Mouse (Mus musculus) hindbrain, embryonic 13.5 days (tissue): ENCODE results near the gene Itga11. TPM values are rescaled to one million over a fixed set of nuclear protein-coding genes. Genes with fewer than 3 reads are reported as not detected.

Experiments used
- ATAC-seq: fragments of 200-750 bp; cut with Nextera tagmentation; 2 replicates; pipeline ENCODE4 v1.8.0; 2017; ENCODE audit warnings: moderate TSS enrichment; ENCODE audit not compliant: low FRiP score
- H3K27ac ChIP-seq: fragments of 300-500 bp; sonication (generic); 2 replicates; pipeline ENCODE4 v1.5.1; 2015; ENCODE audit warnings: inconsistent platforms, mild to moderate bottlenecking, moderate library complexity
- H3K27me3 ChIP-seq: fragments of 300-500 bp; sonication (generic); 2 replicates; pipeline ENCODE4 v1.6.1; 2015; ENCODE audit warnings: mild to moderate bottlenecking, inconsistent platforms
- H3K36me3 ChIP-seq: fragments of 300-500 bp; sonication (generic); 2 replicates; pipeline ENCODE4 v1.6.1; 2015; ENCODE audit warnings: mild to moderate bottlenecking, inconsistent platforms
- H3K4me1 ChIP-seq: fragments of 300-500 bp; sonication (generic); replicated peaks from 2 replicates; pipeline ENCODE4 v1.6.1; 2015; ENCODE audit warnings: inconsistent platforms
- H3K4me2 ChIP-seq: fragments of 300-500 bp; sonication (generic); 2 replicates; pipeline ENCODE4 v1.6.1; 2015; ENCODE audit warnings: inconsistent platforms, mild to moderate bottlenecking, moderate library complexity
- H3K4me3 ChIP-seq: fragments of 300-500 bp; sonication (generic); 2 replicates; pipeline ENCODE4 v1.5.1; 2015; ENCODE audit warnings: mild to moderate bottlenecking, inconsistent platforms
- H3K9ac ChIP-seq: fragments of 300-500 bp; sonication (generic); 2 replicates; pipeline ENCODE4 v1.6.1; 2015; ENCODE audit warnings: mild to moderate bottlenecking, inconsistent platforms
- H3K9me3 ChIP-seq: fragments of 300-500 bp; sonication (generic); 2 replicates; pipeline ENCODE4 v1.6.1; 2016; ENCODE audit warnings: inconsistent platforms
- WGBS: fragments of 180-500 bp; shearing (Covaris S2); methylation state at CpG from one replicate; pipeline ENCODE4 v1.1.7; 2015; 5-methylcytosine and 5-hydroxymethylcytosine counted together
- polyA plus RNA-seq: library from polyadenylated mRNA; unstranded; fragments of >200 nt; fragmentation: Nextera tagmentation; extraction: Ambion mirVana; gene quantifications from 2 replicates; pipeline ENCODE4 v1.2.1, GENCODE M21; 2015

Itga11 gene
- polyA plus RNA-seq, 1 experiment from 2014 or later = 1.7 TPM

GRCm38 (mm10) chr9:62827939-62828652 lies 150.5 kb downstream of the Itga11 start:
- Histone ChIP-seq H3K36me3 (no peaks in the 10 kb centered on the region), H3K4me1 (peaks cover 26% of the 10 kb centered on the region), H3K27me3 (no peaks in the 10 kb centered on the region), H3K9me3 (no peaks in the 10 kb centered on the region), H3K4me2 (peak overlapping the region; percentile 47), H3K27ac (peak overlapping the region; percentile 52; the same call in 1 of the 2 replicates), H3K4me3 (peak overlapping the region; percentile 38), H3K9ac (no peak overlapping the region)
- 7% methylated on average over 24 of the region's 24 CpGs for WGBS
- ATAC-seq = 0 out of 2 replicates have a peak, but pooled peaks have one; percentile 7

GRCm38 (mm10) chr9:62828662-62829086 lies 151.0 kb downstream of the Itga11 start:
- no peaks in the 10 kb centered on the region for H3K9me3 ChIP-seq
- no peak overlapping the region; the same call in 1 of the 2 replicates for H3K27ac ChIP-seq
- H3K27me3 ChIP-seq = no peaks in the 10 kb centered on the region
- peaks cover 30% of the 10 kb centered on the region for H3K4me1 ChIP-seq
- no peak overlapping the region for H3K9ac ChIP-seq
- ATAC-seq = peak; percentile 88
- H3K36me3 ChIP-seq = no peaks in the 10 kb centered on the region
- H3K4me2 ChIP-seq = peak overlapping the region; percentile 47
- H3K4me3 ChIP-seq = peak overlapping the region; percentile 38
- WGBS = 0% methylated on average over 23 of the region's 23 CpGs

- no peak overlapping the region for H3K4me3 ChIP-seq
- H3K27me3 ChIP-seq = no peaks in the 10 kb centered on the region
- no peak for ATAC-seq
- no peak overlapping the region for H3K9ac ChIP-seq
- H3K4me1 ChIP-seq = peaks cover 30% of the 10 kb centered on the region
- WGBS = 82% methylated on average over 6 of the region's 6 CpGs
- H3K4me2 ChIP-seq = no peak overlapping the region
- no peak overlapping the region for H3K27ac ChIP-seq
- H3K9me3 ChIP-seq = no peaks in the 10 kb centered on the region
- H3K36me3 ChIP-seq = no peaks in the 10 kb centered on the region
These were observed 152.3 kb downstream of the Itga11 start for GRCm38 (mm10) chr9:62829877-62830276.

Other genes starting within 250 kb of the Itga11 start
- 34.3 and 39.0 TPM in 2 replicates for gene Coro2b, start 140.8 kb upstream of the Itga11 start, polyA plus RNA-seq
- 48.2 and 49.5 TPM in 2 replicates for gene Fem1b, start 134.1 kb downstream of the Itga11 start, polyA plus RNA-seq
- gene Cln6, start 161.0 kb downstream of the Itga11 start, polyA plus RNA-seq = 6.0 and 6.1 TPM in 2 replicates
- 10.4 and 21.2 TPM in 2 replicates for gene Calml4, start 180.3 kb downstream of the Itga11 start, polyA plus RNA-seq